Mouse (Mus musculus) embryonic fibroblast, embryonic 13.5 days (primary cell): ENCODE results near the gene Hist1h3a.

Source experiments
- CTCF ChIP-seq: IDR thresholded peaks from 2 replicates; pipeline ENCODE4 v1.5.1; 2011; ENCODE audit warnings: mild to moderate bottlenecking, control low read depth, low read length, moderate library complexity, borderline replicate concordance; ENCODE audit not compliant: insufficient read depth
- POLR2A ChIP-seq: IDR thresholded peaks from 2 replicates; pipeline ENCODE4 v1.6.1; 2011; ENCODE audit warnings: low read depth, mild to moderate bottlenecking, control low read depth, low read length, moderate library complexity

DNA sequence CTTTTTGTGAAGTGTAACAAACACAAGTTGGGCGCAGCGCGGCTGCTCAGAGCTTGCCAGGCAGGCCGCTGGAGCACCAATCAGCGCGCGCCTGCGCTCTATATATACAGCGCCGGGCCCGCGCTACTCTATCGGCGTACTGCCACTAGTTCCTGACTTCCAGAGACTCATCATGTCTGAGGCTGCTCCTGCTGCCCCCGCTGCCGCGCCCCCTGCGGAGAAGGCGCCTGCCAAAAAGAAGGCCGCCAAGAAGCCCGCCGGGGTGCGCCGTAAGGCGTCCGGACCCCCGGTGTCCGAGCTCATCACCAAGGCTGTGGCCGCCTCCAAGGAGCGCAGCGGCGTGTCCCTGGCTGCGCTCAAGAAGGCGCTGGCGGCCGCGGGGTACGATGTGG is 23.5 kb downstream of the Hist1h3a start, which contains the start of gene Hist1h1c:
- TF ChIP-seq CTCF (no peak), POLR2A (peak; percentile 99)
